Mouse (Mus musculus) natural killer cell, adult 2 months (primary cell): ENCODE data around the gene Cnot10.

Experiments used
- DNase-seq, 2 experiments: peaks; one replicate each; pipeline ENCODE4 v3.0.0; 2022; ENCODE audit warnings: low spot score in 2 of 2

Cnot10 gene

DNA sequence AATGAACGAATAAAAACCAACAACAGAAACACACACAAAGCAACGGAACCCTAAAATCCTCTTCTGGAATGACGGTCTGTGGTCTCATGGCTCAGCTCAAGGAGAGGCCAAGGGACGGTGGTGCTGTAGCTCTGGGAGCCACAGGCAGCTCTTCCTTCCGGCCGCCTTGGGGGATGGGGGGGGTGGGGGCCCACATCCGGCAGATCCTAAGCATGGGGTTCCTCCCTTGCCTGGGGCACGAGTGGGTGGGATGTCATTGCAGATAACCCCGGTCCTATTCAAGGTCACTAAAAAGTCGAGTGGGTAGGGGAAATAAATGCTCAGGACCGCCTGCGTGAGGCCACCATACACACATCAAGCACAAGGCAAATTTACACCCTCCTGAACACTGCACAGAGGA is 93.2 kb downstream of the Cnot10 start:
- DNase-seq, result no peak

DNA sequence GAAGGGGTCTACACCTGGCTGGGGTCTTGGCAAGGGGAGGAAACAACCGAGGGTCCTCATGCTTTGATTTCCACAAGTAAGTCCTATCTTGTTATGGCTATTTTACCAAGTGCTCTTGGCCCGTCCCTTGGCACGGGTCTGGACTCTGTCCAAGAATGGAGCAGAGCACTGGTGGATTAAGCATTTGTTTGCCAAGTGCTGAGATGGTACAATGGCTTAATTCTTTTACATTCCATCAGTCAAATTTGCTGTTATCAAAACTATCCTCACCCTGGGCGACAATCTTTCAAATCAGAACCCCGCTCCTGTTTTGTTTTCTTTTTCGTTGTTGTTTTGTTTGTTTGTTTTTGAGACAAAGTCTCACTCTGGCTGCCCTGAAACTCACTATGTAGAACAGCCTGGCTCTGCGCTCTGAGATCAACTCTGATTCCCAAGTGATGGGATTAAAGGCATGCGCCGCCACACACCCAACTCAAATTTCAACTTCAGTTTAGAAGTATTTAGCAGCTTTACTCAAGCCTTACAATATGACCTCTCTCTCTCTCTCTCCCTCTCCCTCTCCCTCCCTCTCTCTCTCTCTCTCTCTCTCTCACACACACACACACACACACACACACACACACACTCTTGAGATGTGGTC is 95.1 kb downstream of the Cnot10 start:
- DNase-seq, result no peak

DNA sequence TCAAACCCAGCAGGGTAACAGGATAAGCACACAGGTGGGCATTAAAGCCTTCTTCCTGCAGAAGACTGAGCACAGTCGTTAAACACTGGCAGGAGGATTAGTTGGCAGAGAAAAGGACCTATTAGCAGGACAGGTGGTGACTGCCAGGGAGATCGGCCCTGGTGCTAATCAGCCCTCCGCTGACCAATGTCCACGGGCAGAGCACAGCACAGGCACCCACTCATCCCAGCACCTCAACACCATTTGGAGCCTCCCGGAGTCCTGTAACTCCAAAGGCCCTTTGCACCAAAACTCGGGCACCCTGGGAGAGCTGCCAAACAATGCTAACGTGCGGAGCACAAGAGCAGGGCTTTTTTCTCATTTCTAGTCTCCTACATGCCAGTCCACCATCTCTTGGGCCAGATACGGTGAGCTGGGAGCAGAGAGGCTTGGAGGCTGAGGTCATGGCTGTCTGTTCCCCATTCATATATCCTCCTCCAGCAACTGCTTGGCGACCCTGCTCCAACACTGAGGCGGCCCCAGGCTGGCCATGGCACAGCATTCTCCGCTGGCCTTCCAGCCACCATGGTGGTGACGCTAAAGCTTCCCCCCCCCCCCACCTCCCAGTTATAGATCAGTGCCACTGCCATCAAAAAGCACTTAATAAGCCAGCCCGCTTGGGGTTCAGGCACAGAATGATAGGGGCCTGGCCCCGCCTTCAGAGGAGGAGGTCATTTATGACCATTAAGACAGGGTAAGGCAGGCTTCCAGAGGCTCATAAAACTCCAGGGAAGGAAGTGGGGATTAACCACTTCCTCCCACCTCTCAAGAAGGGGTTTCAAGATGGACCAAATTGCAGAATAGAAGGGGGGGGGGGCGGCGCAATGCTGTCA is 95.9 kb downstream of the Cnot10 start:
- DNase-seq, result no peak

DNA sequence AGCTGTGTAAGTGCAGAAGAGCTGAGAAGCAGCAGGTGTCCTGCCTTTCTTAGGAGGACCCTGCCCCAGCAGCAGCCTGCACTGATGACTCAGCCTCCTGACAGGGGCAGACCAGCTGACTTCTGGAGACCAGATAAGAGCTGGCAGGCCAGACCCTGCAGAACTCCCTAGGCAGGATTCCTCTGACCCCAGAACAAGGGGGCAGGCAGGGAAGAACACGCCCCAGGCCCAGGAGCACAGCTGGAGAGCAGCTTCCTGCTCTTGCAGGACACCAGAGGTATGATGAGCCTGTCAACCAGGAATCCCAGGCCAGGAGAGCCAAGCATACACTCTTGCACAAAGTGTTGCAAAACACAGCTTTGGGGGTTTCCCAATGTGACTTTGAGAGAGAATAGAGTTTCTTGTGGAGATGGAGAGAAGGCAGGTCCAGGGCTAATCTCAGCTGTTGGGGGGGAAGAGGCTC is 98.7 kb downstream of the Cnot10 start:
- DNase-seq, result no peak

DNA sequence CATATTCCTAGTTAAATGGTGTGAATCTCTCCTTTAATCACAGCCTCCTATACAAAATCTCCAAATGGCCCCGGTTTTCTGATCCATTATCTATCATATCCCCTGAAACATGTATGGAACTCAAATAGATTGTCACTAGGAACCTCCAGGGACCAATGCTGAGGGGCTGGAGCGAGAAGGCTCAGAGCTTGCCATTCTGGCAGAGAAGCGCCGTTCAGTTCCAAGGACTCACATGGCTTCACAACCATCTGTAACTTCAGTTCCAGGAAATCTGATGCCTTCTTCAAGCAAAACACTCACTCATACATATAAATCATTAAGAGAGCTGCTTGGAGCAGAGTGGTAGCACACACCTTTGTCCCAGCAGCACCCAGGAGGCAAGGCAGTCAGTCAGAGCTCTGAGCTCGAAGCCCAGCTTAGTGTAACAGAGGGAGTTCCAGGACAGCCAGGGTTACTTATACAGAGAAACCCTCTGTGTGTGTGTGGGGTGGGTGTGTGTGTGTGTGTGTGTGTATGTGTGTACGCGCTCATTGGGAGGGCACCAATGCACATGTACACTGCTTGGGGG is 100.9 kb downstream of the Cnot10 start:
- DNase-seq, result no peak

DNA sequence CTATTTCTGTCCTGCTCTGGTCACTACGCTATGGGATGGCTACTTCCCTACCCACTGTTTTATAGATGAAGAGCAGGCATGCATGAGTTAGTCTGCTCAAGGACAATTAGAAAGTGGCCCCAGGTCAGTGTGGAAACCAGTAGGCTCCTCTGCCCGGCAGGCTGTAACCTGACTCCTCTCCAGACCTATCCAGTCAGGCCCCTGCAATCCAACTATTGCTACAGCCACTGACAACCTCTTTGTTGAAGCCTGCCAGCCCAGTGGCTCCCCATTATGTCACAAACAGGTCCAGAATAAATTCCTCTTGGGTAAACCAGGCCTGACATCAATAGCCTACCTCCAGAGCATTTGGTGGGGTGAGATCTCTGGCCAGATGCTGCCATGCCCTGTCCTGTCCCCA is 103.4 kb downstream of the Cnot10 start:
- DNase-seq, result no peak
